Mouse (Mus musculus): Measurements from ENCODE around the gene Cyp2s1. TPM values are rescaled to one million over a fixed set of nuclear protein-coding genes. Genes with fewer than 3 reads are reported as not detected.
A peak's percentile ranks its signal among the peaks of the same experiment; 100 is the strongest.
"Not testable (repeated sequence)": the region's sequence is repeated elsewhere in the genome, so short reads cannot be mapped to it uniquely, and the experiment has no call there.

Cyp2s1 gene
- polyA plus RNA-seq, 1 experiment: not detected

DNA sequence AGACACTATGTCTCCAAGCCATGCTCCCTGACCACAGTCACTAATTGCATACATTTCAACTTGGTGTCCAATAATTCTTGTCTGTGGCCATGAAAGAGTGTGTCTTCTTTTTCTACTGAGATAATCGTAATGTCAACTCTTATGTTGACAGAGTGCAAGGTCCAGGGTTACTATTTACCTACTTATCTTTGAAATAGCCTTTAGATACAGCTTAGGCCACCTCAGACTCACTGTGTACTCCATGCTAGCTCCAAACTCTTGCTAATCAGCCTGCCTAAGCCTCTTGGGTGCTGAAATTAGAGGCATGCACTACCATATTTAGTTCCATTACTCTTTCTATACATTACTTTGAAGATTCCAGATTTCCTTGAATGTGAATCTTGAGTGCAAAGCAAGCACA is 17.3 kb downstream of the Cyp2s1 start:
- Histone ChIP-seq H3K9me3 (ENCODE audit: control insufficient read depth, low read length) (peaks cover 4% of the 10 kb centered on the region), H3K27me3 (ENCODE audit: control insufficient read depth) (no peaks in the 10 kb centered on the region), H3K4me1 (ENCODE audit: control insufficient read depth) (peaks cover 4% of the 10 kb centered on the region), H3K36me3 (ENCODE audit: control insufficient read depth) (no peaks in the 10 kb centered on the region), H3K4me3 (replicated peaks) (no peak overlapping the region)
- TF ChIP-seq GATA1 (IDR thresholded peaks at IDR 0.05; ENCODE audit: low read length): no peak
- no peak for TF ChIP-seq TAL1 (IDR thresholded peaks at IDR 0.05; ENCODE audit: low read length)

DNA sequence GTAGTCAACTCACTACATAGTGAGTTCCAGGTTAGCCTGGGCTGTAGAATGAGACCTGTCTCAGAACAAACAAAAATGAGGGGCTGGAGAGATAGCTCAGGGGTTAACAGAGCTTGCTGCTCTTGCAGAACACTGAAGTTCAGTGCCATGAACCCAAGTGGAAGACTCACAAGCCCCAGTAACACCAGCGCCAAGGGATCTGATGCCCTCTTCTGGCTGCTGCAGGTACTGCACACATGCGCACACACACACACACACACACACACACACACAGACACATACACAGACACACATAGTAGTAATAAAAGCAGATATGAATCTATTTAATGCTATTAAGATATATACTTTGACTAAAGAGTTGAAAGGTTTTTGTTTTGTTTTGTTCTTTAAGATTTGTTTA is 18.2 kb downstream of the Cyp2s1 start:
- no peaks in the 10 kb centered on the region for H3K36me3 ChIP-seq (ENCODE audit: control insufficient read depth)
- TF ChIP-seq GATA1 (IDR thresholded peaks at IDR 0.05; ENCODE audit: low read length) (no peak), TAL1 (IDR thresholded peaks at IDR 0.05; ENCODE audit: low read length) (no peak)
- H3K4me1 ChIP-seq (ENCODE audit: control insufficient read depth): peaks cover 4% of the 10 kb centered on the region
- peaks cover 4% of the 10 kb centered on the region for H3K9me3 ChIP-seq (ENCODE audit: control insufficient read depth, low read length)
- H3K27me3 ChIP-seq (ENCODE audit: control insufficient read depth): no peaks in the 10 kb centered on the region
- H3K4me3 ChIP-seq (replicated peaks): no peak overlapping the region

DNA sequence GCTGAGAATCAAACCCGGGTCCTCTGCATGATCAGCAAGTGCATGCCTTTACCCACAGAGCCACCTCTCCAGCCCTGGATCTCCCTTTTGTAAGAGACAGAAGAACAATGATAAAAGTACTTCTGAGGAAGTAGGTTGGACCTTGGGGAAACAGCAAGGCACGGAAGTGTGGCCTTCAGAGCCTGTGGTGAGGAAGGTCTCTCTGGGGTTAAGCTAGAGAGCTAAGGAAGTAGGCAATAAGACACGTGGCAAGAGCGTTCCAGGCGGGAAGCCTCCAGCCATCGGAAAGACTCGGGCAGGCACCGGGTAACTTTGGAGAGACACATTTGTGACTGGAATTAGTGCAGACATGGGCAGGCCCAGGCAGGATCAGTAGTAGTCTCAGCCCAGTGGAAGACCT is 21.9 kb downstream of the Cyp2s1 start:
- TF ChIP-seq GATA1 (IDR thresholded peaks at IDR 0.05; ENCODE audit: low read length) (no peak), TAL1 (IDR thresholded peaks at IDR 0.05; ENCODE audit: low read length) (no peak)
- H3K9me3 ChIP-seq (ENCODE audit: control insufficient read depth, low read length): peaks cover 4% of the 10 kb centered on the region
- H3K36me3 ChIP-seq (ENCODE audit: control insufficient read depth): no peaks in the 10 kb centered on the region
- no peaks in the 10 kb centered on the region for H3K27me3 ChIP-seq (ENCODE audit: control insufficient read depth)
- no peak overlapping the region for H3K4me3 ChIP-seq (replicated peaks)
- H3K4me1 ChIP-seq (ENCODE audit: control insufficient read depth): no peaks in the 10 kb centered on the region

DNA sequence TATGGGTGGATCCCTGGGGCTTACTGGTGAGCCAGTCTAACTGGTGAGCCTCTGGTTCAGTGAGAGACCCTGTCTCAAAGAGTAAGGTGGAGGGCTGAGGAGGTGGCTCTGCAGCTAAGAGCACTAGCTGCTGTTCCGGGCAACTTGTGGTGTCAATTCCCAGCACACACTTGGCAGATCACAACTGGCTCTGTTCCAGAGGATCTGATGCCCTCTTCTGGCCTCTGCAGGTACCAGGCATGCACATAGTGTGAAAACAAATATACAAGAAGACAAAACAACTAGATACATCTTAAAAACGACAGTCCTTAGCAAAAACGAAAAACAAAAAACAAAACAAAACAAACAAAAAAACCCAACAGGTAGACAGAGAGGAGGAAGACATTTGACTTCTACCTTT is 23.0 kb downstream of the Cyp2s1 start:
- no peaks in the 10 kb centered on the region for H3K4me1 ChIP-seq (ENCODE audit: control insufficient read depth)
- H3K27me3 ChIP-seq (ENCODE audit: control insufficient read depth): peaks cover under 1% of the 10 kb centered on the region; the same call in 1 of the 2 replicates
- no peak for TF ChIP-seq TAL1 (IDR thresholded peaks at IDR 0.05; ENCODE audit: low read length)
- TF ChIP-seq GATA1 (IDR thresholded peaks at IDR 0.05; ENCODE audit: low read length): no peak
- no peaks in the 10 kb centered on the region for H3K36me3 ChIP-seq (ENCODE audit: control insufficient read depth)
- peaks cover 4% of the 10 kb centered on the region for H3K9me3 ChIP-seq (ENCODE audit: control insufficient read depth, low read length)
- no peak overlapping the region for H3K4me3 ChIP-seq (replicated peaks)

DNA sequence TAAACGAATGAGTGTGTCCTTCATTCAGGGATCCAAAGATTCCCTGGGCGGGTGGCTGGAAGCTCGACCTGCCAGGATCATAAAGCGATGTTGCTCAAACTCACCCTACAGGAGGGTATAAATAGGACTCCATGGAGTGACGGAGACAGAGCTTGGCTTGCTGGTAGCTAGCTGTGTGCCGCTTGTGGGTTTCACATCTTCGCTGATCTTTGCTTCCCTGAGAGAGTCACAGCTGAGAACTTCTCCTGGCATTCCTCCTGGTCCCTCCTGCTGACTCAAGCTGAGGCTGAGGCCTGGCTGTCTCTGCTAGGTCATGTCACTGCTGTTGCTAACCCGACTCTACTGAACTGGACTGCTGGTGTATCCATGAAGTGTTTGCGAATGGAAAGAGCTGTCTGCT is 23.7 kb downstream of the Cyp2s1 start:
- H3K36me3 ChIP-seq (ENCODE audit: control insufficient read depth); H3K27me3 ChIP-seq (ENCODE audit: control insufficient read depth); H3K4me1 ChIP-seq (ENCODE audit: control insufficient read depth); H3K4me3 ChIP-seq (replicated peaks); H3K9me3 ChIP-seq (ENCODE audit: control insufficient read depth, low read length): not testable (repeated sequence)

DNA sequence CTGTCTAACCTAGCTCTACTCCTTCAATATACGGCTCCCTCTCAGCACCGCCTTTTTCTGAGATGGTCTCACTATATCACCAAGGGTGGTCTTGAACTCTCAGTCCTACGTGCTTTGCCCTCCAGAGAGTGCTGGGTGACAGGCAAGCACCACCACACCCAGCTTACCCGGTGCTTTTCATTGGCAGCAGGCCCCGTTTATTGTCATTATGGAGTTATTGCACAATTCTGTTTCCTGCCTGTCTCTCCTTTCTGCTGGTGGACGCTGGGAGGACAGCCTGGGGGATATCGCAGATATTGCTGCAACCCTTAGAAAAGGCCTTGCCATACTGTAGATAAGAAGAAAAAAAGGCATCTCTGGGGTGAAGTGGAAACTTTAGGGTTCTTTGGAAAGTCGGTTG is 26.1 kb downstream of the Cyp2s1 start:
- no peaks in the 10 kb centered on the region for H3K9me3 ChIP-seq (ENCODE audit: control insufficient read depth, low read length)
- H3K4me1 ChIP-seq (ENCODE audit: control insufficient read depth): no peaks in the 10 kb centered on the region
- peaks cover 10% of the 10 kb centered on the region for H3K27me3 ChIP-seq (ENCODE audit: control insufficient read depth)
- TF ChIP-seq TAL1 (IDR thresholded peaks at IDR 0.05; ENCODE audit: low read length): no peak
- no peaks in the 10 kb centered on the region for H3K36me3 ChIP-seq (ENCODE audit: control insufficient read depth)
- H3K4me3 ChIP-seq (replicated peaks): no peak overlapping the region

DNA sequence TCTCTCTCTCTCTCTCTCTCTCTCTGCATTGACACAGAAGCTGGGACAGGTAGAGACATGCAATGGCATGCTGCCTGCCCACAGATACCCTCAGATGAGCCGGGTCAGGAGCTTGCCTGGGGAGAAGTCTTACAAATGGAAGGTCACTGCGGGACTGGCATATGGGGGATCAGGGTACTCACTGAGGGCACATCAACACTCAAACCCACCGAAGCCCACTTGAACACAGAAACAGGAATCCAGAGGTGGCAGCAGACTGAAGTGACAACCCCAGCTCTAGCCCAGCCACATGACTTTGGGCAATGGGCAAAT is 27.6 kb downstream of the Cyp2s1 start:
- Histone ChIP-seq H3K27me3 (ENCODE audit: control insufficient read depth) (peaks cover 10% of the 10 kb centered on the region), H3K36me3 (ENCODE audit: control insufficient read depth) (no peaks in the 10 kb centered on the region), H3K9me3 (ENCODE audit: control insufficient read depth, low read length) (no peaks in the 10 kb centered on the region), H3K4me1 (ENCODE audit: control insufficient read depth) (no peaks in the 10 kb centered on the region), H3K4me3 (replicated peaks) (no peak overlapping the region)
- no peak for TF ChIP-seq TAL1 (IDR thresholded peaks at IDR 0.05; ENCODE audit: low read length)
- no peak for TF ChIP-seq GATA1 (IDR thresholded peaks at IDR 0.05; ENCODE audit: low read length)

DNA sequence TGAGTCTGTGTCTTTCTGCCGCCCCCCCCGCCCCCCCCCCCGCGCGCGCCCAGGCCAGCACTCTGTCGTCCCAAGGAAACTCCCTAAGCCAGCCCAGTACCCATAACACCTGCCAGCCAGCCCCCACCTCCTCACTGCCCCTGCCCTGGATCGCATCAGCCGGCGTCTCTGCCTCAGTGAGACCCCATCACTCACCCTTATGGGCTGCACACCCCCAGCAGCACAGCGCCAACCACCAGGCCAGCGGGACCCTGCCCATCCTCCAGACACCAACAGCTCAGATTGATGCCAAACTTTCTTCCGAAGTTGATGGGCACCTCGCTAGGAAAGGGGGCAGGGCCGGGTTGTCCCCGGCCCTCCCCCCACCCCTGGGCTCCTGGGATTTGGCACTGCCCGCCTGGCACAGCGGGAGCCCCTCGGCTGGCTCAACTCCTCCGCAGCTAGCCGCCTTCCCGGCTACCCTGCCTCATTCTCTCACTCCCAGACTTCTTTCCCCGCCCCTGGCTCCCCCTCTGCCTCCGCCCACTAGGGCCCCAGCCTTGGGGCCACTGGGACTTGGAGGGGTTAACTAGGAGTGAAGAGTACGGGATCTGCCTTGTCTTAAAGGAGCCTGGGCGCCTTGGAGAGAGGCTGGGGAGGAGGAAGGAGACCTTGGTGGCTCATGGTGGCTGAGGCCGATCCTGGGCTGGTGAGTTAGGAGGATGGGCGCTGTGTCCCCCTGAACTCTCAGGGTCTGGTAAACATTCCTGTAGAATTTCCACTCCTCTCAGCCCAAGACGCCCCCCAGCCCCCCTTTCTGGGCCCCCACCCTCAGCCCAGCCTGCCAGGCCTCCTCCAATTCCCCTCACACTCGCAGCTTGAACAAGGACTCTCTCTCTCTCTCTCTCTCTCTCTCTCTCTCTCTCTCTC is 28.2 kb downstream of the Cyp2s1 start, which contains the start of gene Axl:
Gene Axl (minus strand): TSS at position 486 of the 909 bp plus-strand sequence.
- TF ChIP-seq TAL1 (IDR thresholded peaks at IDR 0.05; ENCODE audit: low read length) (no peak), GATA1 (IDR thresholded peaks at IDR 0.05; ENCODE audit: low read length) (no peak)
- H3K36me3 ChIP-seq (ENCODE audit: control insufficient read depth): no peaks in the 10 kb centered on the region
- no peaks in the 10 kb centered on the region for H3K9me3 ChIP-seq (ENCODE audit: control insufficient read depth, low read length)
- H3K4me1 ChIP-seq (ENCODE audit: control insufficient read depth): no peaks in the 10 kb centered on the region
- peaks cover 10% of the 10 kb centered on the region for H3K27me3 ChIP-seq (ENCODE audit: control insufficient read depth)
- peak within 1 kb of the TSS; percentile 29 for H3K4me3 ChIP-seq (replicated peaks)

DNA sequence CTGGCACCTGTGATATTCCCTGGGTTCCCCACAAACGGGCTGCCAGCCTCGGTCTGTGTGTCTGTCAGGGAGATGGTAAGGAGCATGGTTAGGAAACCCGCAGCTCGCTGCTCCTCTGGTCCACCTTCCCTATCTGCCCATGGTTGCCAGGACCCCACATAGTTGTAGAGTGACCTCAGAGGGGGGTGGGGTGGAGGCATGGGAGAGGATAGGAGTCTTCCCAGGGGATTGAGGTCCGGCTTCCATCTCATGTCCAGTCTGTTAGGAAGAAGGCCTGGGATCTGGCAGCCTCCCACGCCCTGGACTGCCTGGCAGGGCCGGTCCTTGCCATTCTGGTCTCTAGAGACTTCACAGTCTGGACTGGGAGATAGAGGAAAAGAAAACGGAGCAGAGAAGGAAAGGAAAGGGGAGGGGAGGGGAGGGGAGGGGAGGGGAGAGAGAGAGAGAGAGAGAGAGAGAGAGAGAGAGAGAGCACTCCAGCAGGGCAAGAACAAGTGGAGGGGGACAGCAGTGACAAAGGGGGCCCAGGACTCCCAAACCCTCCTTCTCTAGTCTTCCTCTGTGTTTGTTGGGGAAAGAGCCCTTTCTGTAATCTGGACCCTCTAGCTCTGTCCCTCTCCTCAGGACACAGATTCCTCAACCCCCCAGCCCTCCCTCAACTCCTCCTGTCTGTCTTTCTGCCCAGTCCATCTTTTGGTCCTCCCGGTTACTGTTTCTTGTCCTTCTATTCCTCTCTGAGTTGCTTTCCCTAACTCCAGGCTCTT is 29.1 kb downstream of the Cyp2s1 start:
- peaks cover 10% of the 10 kb centered on the region for H3K27me3 ChIP-seq (ENCODE audit: control insufficient read depth)

More for the DNA sequence above, 29.1 kb downstream of the Cyp2s1 start:
- no peak overlapping the region for H3K4me3 ChIP-seq (replicated peaks)
- peaks cover 2% of the 10 kb centered on the region; the same call in 1 of the 2 replicates for H3K4me1 ChIP-seq (ENCODE audit: control insufficient read depth)
- no peaks in the 10 kb centered on the region for H3K36me3 ChIP-seq (ENCODE audit: control insufficient read depth)
- no peaks in the 10 kb centered on the region for H3K9me3 ChIP-seq (ENCODE audit: control insufficient read depth, low read length)
- TF ChIP-seq GATA1 (IDR thresholded peaks at IDR 0.05; ENCODE audit: low read length): no peak

All from erythroblast, embryonic 14.5 days (primary cell).